Mouse (Mus musculus) left cerebral cortex, adult 2 months (tissue): ENCODE measurements at regions not wholly inside any gene's neighbourhood (a gene's known extent, or its start where the extent isn't known, plus 50 kb on each side); places are given as distances from the start of the nearest gene placed in this dataset.
A peak's percentile ranks its signal among the peaks of the same experiment; 100 is the strongest.

Source experiments
- DNase-seq, 2 experiments: peaks; one replicate each; pipeline ENCODE4 v3.0.0; 2021 to 2022; ENCODE audit warnings: low spot score in 2 of 2, mixed read lengths in 1 of 2; ENCODE audit errors: extremely low spot score in 1 of 2
- H3K27ac ChIP-seq: fragments of 200-600 bp; 2 replicates; pipeline ENCODE4 v1.8.1; 2022
- H3K4me3 ChIP-seq: fragments of 200-600 bp; 2 replicates; pipeline ENCODE4 v1.8.1; 2022
- CTCF ChIP-seq: fragments of 200-600 bp; IDR thresholded peaks from 2 replicates; pipeline ENCODE4 v1.8.1; 2022; ENCODE audit warnings: antibody characterized with exemption, mild to moderate bottlenecking, moderate library complexity
- intact Hi-C: fragments of 180-260 bp; cut with DNase I; formaldehyde crosslinking; loops from one replicate; pipeline ENCODE4 v1.15.1; 2025

GRCm38 (mm10) chr4:5379215-5379614 lies 586.1 kb upstream of the Impad1 start:
- DNase-seq, result no peak
- Histone ChIP-seq H3K27ac (no peak overlapping the region), H3K4me3 (no peak overlapping the region)
- intact Hi-C loops, result no loop called here
- no peak for TF ChIP-seq CTCF

GRCm38 (mm10) chr4:5358274-5358673 lies 565.1 kb upstream of the Impad1 start:
- DNase-seq, result no peak
- no peak overlapping the region for H3K4me3 ChIP-seq
- no peak overlapping the region for H3K27ac ChIP-seq
- TF ChIP-seq CTCF, result no peak
- intact Hi-C loops, result no loop called here

GRCm38 (mm10) chr4:5346226-5346625 lies 553.1 kb upstream of the Impad1 start:
- no peak for TF ChIP-seq CTCF
- intact Hi-C loops, result no loop called here
- no peak overlapping the region for H3K4me3 ChIP-seq
- H3K27ac ChIP-seq, result no peak overlapping the region
- DNase-seq, result no peak

- Histone ChIP-seq H3K4me3 (no peak overlapping the region), H3K27ac (no peak overlapping the region)
- intact Hi-C loops, result no loop called here
- no peak for DNase-seq
- TF ChIP-seq CTCF, result no peak
Measured at GRCm38 (mm10) chr4:5344739-5345138, 551.6 kb upstream of the Impad1 start.

GRCm38 (mm10) chr4:5344311-5344710 lies 551.2 kb upstream of the Impad1 start:
- no peak for TF ChIP-seq CTCF
- Histone ChIP-seq H3K27ac (no peak overlapping the region), H3K4me3 (no peak overlapping the region)
- DNase-seq, result no peak
- intact Hi-C loops, result no loop called here

- no peak overlapping the region for H3K27ac ChIP-seq
- intact Hi-C loops, result no loop called here
- H3K4me3 ChIP-seq, result no peak overlapping the region
- TF ChIP-seq CTCF, result no peak
- DNase-seq, result no peak
Measured at GRCm38 (mm10) chr4:5337158-5337896, 544.2 kb upstream of the Impad1 start.

GRCm38 (mm10) chr4:5335030-5335429 lies 541.9 kb upstream of the Impad1 start:
- Histone ChIP-seq H3K4me3 (no peak overlapping the region), H3K27ac (no peak overlapping the region)
- no peak for TF ChIP-seq CTCF
- intact Hi-C loops, result no loop called here
- no peak for DNase-seq

GRCm38 (mm10) chr4:5328497-5329194 lies 535.5 kb upstream of the Impad1 start:
- intact Hi-C loops, result no loop called here
- no peak for DNase-seq
- no peak for TF ChIP-seq CTCF
- Histone ChIP-seq H3K4me3 (no peak overlapping the region), H3K27ac (no peak overlapping the region)

GRCm38 (mm10) chr4:5327171-5327661 lies 534.1 kb upstream of the Impad1 start:
- no peak overlapping the region for H3K27ac ChIP-seq
- no peak for TF ChIP-seq CTCF
- no peak overlapping the region for H3K4me3 ChIP-seq
- intact Hi-C loops, result no loop called here
- DNase-seq, result no peak

- intact Hi-C loops, result no loop called here
- Histone ChIP-seq H3K27ac (no peak overlapping the region), H3K4me3 (no peak overlapping the region)
- no peak for DNase-seq
- TF ChIP-seq CTCF, result no peak
Measured at GRCm38 (mm10) chr4:5301461-5301860, 508.3 kb upstream of the Impad1 start.

- H3K4me3 ChIP-seq, result no peak overlapping the region
- TF ChIP-seq CTCF, result no peak
- no peak for DNase-seq
- H3K27ac ChIP-seq, result no peak overlapping the region
- intact Hi-C loops, result no loop called here
Measured at GRCm38 (mm10) chr4:5301017-5301416, 507.9 kb upstream of the Impad1 start.

GRCm38 (mm10) chr4:5299208-5299607 lies 506.1 kb upstream of the Impad1 start:
- no peak for TF ChIP-seq CTCF
- Histone ChIP-seq H3K4me3 (no peak overlapping the region), H3K27ac (no peak overlapping the region)
- intact Hi-C loops, result no loop called here
- no peak for DNase-seq

- intact Hi-C loops, result no loop called here
- no peak for DNase-seq
- Histone ChIP-seq H3K27ac (no peak overlapping the region), H3K4me3 (no peak overlapping the region)
- TF ChIP-seq CTCF, result peak; percentile 29
Measured at GRCm38 (mm10) chr4:5294030-5294429, 500.9 kb upstream of the Impad1 start.
